Mouse (Mus musculus): ENCODE results near the gene Zmym5. TPM values are rescaled to one million over a fixed set of nuclear protein-coding genes. Genes with fewer than 3 reads are reported as not detected.
"Not testable (repeated sequence)": the region's sequence is repeated elsewhere in the genome, so short reads cannot be mapped to it uniquely, and the experiment has no call there.

Gene Zmym5
- polyA plus RNA-seq, 1 experiment from 2014 or later, result 35.8 TPM

GRCm38 (mm10) chr14:56765117-56765516 lies 46.4 kb downstream of the Zmym5 start:
- H3K4me1 ChIP-seq; H3K27me3 ChIP-seq (replicated peaks); H3K4me3 ChIP-seq; H3K9me3 ChIP-seq; H3K9ac ChIP-seq; H3K27ac ChIP-seq; H3K4me2 ChIP-seq; ATAC-seq (replicated peaks): not testable (repeated sequence)
- WGBS, result 98% methylated on average over 3 of the region's 3 CpGs
- peaks cover 17% of the 10 kb centered on the region for H3K36me3 ChIP-seq (replicated peaks)

GRCm38 (mm10) chr14:56751282-56751681 lies 60.2 kb downstream of the Zmym5 start:
- Histone ChIP-seq H3K27ac (no peak overlapping the region), H3K27me3 (replicated peaks) (no peaks in the 10 kb centered on the region), H3K4me3 (no peak overlapping the region), H3K36me3 (replicated peaks) (peaks cover 18% of the 10 kb centered on the region; the same call in 1 of the 2 replicates), H3K4me2 (no peak overlapping the region), H3K9ac (no peak overlapping the region), H3K9me3 (no peaks in the 10 kb centered on the region), H3K4me1 (no peaks in the 10 kb centered on the region)
- ATAC-seq (replicated peaks), result no peak
- WGBS, result 91% methylated on average over 4 of the region's 4 CpGs

Other genes with a start within 250 kb of the Zmym5 start
- 6.2 and 6.3 TPM in 2 replicates for gene Cenpj, start 236.3 kb downstream of the Zmym5 start, polyA plus RNA-seq (2015; fragmentation: Nextera tagmentation; extraction: Ambion mirVana)
- 0.94 and 1.6 TPM in 2 replicates for gene Parp4, start 236.1 kb downstream of the Zmym5 start, polyA plus RNA-seq (2015; fragmentation: Nextera tagmentation; extraction: Ambion mirVana)
- 41.4 and 45.2 TPM in 2 replicates for gene Mphosph8, start 143.5 kb downstream of the Zmym5 start, polyA plus RNA-seq (2015; fragmentation: Nextera tagmentation; extraction: Ambion mirVana)
- gene Pspc1, start 33.4 kb downstream of the Zmym5 start, polyA plus RNA-seq (2015; fragmentation: Nextera tagmentation; extraction: Ambion mirVana), result 37.5 and 40.9 TPM in 2 replicates
- gene Zmym2, start 74.9 kb upstream of the Zmym5 start, polyA plus RNA-seq (2015; fragmentation: Nextera tagmentation; extraction: Ambion mirVana), result 61.4 and 65.0 TPM in 2 replicates
- gene Gja3, start 246.4 kb upstream of the Zmym5 start, polyA plus RNA-seq (2015; fragmentation: Nextera tagmentation; extraction: Ambion mirVana), result 0.89 and 0.97 TPM in 2 replicates

Measured in midbrain, embryonic 15.5 days (tissue).